Mouse (Mus musculus) T-helper 2 cell (primary cell): ENCODE measurements around the gene Zfp52.

ENCODE experiments used
- in situ Hi-C: fragments of 300-600 bp; cut with MboI, MseI; formaldehyde crosslinking; loops from one replicate; pipeline ENCODE4 v1.15.1; 2025; ENCODE audit warnings: high pct_unique_total_duplicates

Zfp52 gene

GRCm38 (mm10) chr17:21536676-21537075, 1.3 kb downstream of the Zfp52 start:
- in situ Hi-C loops: loop anchor here (10.0 to 25.0 kb wide), 2 partner anchors 262 to 524 kb away; partner anchors contain the start of gene Zfp160

DNA sequence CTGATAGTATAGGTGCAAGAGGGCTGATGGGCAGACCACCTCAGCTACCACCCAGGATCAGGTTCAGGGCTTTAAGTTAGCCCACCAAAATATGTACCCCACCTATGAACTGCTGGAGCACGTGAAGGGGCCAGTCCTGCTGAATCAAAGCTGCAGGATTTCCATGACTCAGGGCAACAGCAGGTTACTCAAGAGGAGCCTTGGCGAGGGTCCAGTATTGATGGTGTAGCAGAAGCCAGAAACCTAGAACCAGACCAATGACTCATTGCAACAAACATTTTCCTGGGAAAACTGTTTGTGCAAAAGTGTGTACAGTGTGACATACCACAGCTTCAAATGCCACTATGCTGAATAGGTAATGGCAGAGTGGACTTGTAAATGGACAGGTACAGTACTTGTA, 22.5 kb downstream of the Zfp52 start:
- in situ Hi-C loops: loop anchor here (25.0 kb wide), 1 partner anchor 1979 kb away; no protein-coding TSS in a partner anchor

DNA sequence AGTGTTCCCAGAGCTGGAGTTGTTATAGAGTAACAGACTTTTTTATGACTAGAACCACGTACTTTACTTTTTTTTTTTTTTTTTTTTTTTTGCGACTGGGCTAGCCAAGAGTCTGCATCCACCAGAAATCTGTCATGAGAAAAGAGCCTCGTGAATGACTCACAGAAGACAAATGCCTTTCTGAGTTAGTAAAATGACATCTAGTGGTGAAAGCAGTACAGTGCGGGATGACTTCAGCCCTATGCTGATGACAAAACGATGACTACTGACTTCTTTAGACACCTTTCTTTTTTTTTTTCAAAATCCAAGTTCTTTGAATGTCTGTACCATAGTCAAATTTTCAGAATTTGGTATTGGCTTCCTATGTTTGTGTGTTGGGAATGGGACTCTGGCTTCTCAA, 30.9 kb downstream of the Zfp52 start:
- in situ Hi-C loops: loop anchor here (25.0 kb wide), 1 partner anchor 1971 kb away; no protein-coding TSS in a partner anchor

- in situ Hi-C loops: loop anchor here (25.0 kb wide), 1 partner anchor 1970 kb away; no protein-coding TSS in a partner anchor
These were observed 31.5 kb downstream of the Zfp52 start, which contains the start of gene Zfp948 for GRCm38 (mm10) chr17:21566728-21567349. Gene Zfp948, plus strand, starts transcription at chr17:21567008.

- in situ Hi-C loops: loop anchor here (25.0 kb wide), 1 partner anchor 1970 kb away; no protein-coding TSS in a partner anchor
These were observed 32.4 kb downstream of the Zfp52 start for GRCm38 (mm10) chr17:21567696-21568095.

GRCm38 (mm10) chr17:21579080-21579479, 43.7 kb downstream of the Zfp52 start:
- in situ Hi-C loops: loop anchor here (25.0 kb wide), 1 partner anchor 1742 kb away; no protein-coding TSS in a partner anchor

DNA sequence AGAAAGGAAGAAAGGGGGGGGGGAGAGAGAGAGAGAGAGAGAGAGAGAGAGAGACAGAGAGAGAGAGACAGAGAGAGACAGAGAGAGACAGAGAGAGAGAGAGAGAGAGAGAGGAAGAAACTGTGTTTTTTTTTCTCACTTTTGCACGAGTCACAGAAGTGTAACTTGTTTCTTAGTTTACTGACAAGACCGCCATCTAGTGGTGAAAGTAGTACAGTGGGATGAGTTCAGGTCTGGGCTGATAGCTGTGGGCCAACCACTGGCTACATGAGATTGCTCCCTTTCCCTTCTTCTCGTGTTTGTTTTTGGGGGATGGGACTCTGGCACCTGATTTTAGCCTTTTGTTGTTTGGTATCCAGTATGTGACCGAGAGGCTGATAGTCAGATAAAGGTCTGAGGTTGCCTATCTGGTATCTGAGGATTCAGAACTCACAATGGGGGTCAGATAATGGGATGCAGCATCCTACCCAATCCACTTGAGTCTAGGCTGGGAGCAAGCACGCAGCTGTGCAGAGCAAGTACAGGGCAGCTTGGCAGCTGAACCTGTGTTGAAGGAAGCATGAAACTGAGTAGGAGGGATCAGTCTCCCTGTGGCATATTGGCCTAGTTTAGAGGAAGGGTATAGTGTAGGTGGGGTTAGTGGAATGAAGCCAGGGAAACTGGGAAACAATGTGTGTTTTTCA, 44.3 kb downstream of the Zfp52 start:
- in situ Hi-C loops: loop anchor here (25.0 kb wide), 1 partner anchor 1742 kb away; no protein-coding TSS in a partner anchor

DNA sequence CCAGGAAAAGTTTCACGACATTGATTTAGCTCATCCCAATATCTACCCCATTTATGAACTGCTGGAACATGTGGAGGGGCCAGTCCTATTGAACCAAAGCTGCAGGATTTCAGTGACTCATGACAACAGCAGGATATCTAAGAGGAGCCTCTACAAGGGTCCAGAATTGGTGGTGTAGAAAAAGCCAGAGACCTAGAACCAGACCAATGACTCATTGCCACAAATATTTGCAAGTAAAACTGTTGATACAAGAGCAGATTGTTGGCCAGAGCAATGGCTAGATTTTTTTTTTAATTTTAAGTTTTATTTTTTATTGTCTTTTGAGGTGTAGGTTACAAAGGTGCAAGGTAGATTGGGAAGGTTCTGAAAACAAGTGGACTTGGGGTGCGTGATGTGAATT, 50.2 kb downstream of the Zfp52 start:
- in situ Hi-C loops: loop anchor here (25.0 kb wide), 1 partner anchor 1748 kb away; no protein-coding TSS in a partner anchor
